Mouse (Mus musculus) gastrocnemius, postnatal 10 days (tissue): ENCODE data around the gene Ushbp1. TPM values are rescaled to one million over a fixed set of nuclear protein-coding genes. Genes with fewer than 3 reads are reported as not detected.

ENCODE experiments used
- DNase-seq: peaks from one replicate; pipeline ENCODE4 v3.0.0; 2021; ENCODE audit warnings: mixed read lengths
- total RNA-seq, 2 experiments: library from RNA; stranded (reverse); gene quantifications; 2 replicates each; pipeline ENCODE4 v1.2.3; 2021

Gene Ushbp1
- total RNA-seq, 2 experiments from 2014 or later = 11.7 to 18.1 TPM

- DNase-seq = no peak
Measured at GRCm38 (mm10) chr8:71394481-71394880, 1.1 kb downstream of the Ushbp1 start.

GRCm38 (mm10) chr8:71392871-71393270, 2.7 kb downstream of the Ushbp1 start:
- no peak for DNase-seq

- no peak for DNase-seq
Measured at GRCm38 (mm10) chr8:71392391-71392790, 3.2 kb downstream of the Ushbp1 start.

GRCm38 (mm10) chr8:71391696-71392095, 3.9 kb downstream of the Ushbp1 start:
- no peak for DNase-seq

GRCm38 (mm10) chr8:71388267-71388666, 7.3 kb downstream of the Ushbp1 start:
- no peak for DNase-seq

GRCm38 (mm10) chr8:71385212-71385835, 10.3 kb downstream of the Ushbp1 start:
- DNase-seq = no peak

GRCm38 (mm10) chr8:71383860-71384259, 11.7 kb downstream of the Ushbp1 start:
- no peak for DNase-seq

GRCm38 (mm10) chr8:71383396-71383795, 12.2 kb downstream of the Ushbp1 start:
- DNase-seq = no peak

- DNase-seq = peak; percentile 88
Measured at GRCm38 (mm10) chr8:71381971-71382961, 13.3 kb downstream of the Ushbp1 start.

- peak; percentile 77 for DNase-seq
Measured at GRCm38 (mm10) chr8:71381421-71381970, 14.1 kb downstream of the Ushbp1 start, which contains the start of gene Nr2f6. Gene Nr2f6, minus strand, starts transcription at chr8:71381960.

- DNase-seq = no peak
Measured at GRCm38 (mm10) chr8:71380178-71381171, 15.1 kb downstream of the Ushbp1 start.

- no peak for DNase-seq
Measured at GRCm38 (mm10) chr8:71379512-71380075, 16.0 kb downstream of the Ushbp1 start.

- no peak for DNase-seq
Measured at GRCm38 (mm10) chr8:71379008-71379407, 16.6 kb downstream of the Ushbp1 start.

GRCm38 (mm10) chr8:71376423-71377030, 19.1 kb downstream of the Ushbp1 start:
- DNase-seq = no peak

GRCm38 (mm10) chr8:71375581-71376422, 19.8 kb downstream of the Ushbp1 start:
- peak; percentile 55 for DNase-seq

GRCm38 (mm10) chr8:71374616-71375206, 20.9 kb downstream of the Ushbp1 start:
- no peak for DNase-seq

- DNase-seq = no peak
Measured at GRCm38 (mm10) chr8:71373000-71373399, 22.6 kb downstream of the Ushbp1 start.

GRCm38 (mm10) chr8:71372427-71372826, 23.2 kb downstream of the Ushbp1 start:
- no peak for DNase-seq

- DNase-seq = peak; percentile 93
Measured at GRCm38 (mm10) chr8:71371236-71371848, 24.3 kb downstream of the Ushbp1 start, which contains the start of gene Ocel1. Gene Ocel1, plus strand, starts transcription at chr8:71371298.
